Mouse (Mus musculus): ENCODE measurements around the gene Tmem131l. TPM values are rescaled to one million over a fixed set of nuclear protein-coding genes. Genes with fewer than 3 reads are reported as not detected.

The Tmem131l gene
- polyA plus RNA-seq, 1 experiment = 9.2 TPM

DNA sequence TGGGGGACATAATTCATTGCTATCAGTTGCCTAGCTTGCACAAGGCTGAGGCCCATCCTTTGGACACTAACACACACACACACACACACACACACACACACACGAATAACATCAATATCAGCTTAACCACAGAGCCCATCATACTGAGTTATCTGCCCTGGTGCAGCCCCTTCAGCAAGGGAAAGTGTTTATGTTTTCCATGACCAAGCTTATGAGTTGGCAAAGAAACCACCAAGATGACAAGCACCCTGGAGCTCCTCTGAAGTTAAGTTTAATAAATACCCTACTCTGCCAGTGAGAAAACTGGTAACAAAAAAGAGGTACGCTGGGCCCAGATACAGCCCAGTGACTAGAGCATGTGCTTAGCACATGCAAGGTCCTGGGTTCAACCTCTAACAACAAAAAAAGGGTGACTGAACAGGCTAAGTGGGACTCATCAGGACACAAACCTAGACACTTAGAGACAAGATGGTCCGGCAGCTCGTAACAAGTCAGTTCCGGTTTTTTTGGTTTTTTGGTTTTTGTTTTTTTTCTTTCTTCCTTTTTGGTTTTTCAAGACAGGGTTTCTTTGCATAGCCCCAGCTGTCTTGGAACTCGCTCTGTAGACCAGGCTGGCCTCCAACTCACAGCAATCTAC is 4.1 kb downstream of the Tmem131l start:
- 82% methylated on average over 6 of the region's 6 CpGs for WGBS
- TF ChIP-seq POLR2A (IDR thresholded peaks at IDR 0.05; ENCODE audit: borderline replicate concordance, insufficient read depth, low read length) (no peak), CTCF (IDR thresholded peaks at IDR 0.05; ENCODE audit: borderline replicate concordance, insufficient read depth, low read depth, low read length) (no peak)
- Histone ChIP-seq H3K27ac (ENCODE audit: insufficient read depth, low read length) (no peak overlapping the region), H3K4me3 (replicated peaks; ENCODE audit: insufficient read depth, low read depth, low read length) (no peak overlapping the region), H3K4me1 (ENCODE audit: control insufficient read depth, insufficient read depth, low read length) (peaks cover 3% of the 10 kb centered on the region; the same call in 1 of the 2 replicates), H3K27me3 (ENCODE audit: control insufficient read depth, insufficient read depth, low read length) (no peaks in the 10 kb centered on the region)
- DNase-seq = no peak

DNA sequence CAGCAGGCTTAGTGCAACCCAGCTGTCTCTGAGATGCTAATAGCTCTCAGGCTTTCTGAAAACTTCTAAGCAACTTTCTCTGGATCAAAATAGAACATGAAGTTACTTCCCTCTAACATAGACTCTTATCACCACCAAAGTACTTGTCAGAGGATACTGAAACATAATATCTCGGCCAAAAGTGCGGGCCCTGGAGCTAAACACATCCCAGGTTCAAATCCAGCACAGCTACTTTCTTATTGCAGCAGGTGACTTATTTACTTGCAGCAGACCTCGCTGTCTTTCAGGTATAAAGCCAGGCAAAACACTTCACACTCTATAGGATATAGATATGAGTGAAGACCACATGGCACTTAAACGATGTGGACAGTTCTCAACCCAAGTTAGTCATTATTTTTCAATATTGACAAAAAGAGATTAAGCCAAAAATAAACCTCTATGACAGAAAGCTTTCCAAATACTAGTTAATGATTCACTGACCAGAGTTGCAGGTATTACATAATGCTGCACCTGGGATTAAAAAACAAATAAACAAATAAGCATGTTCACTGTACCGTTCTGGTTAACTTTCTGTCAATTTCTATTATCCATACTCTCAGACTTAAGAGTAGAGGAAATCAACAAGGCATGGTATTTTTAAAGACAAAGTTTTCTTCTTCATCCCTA is 5.7 kb downstream of the Tmem131l start:
- Histone ChIP-seq H3K4me1 (ENCODE audit: control insufficient read depth, insufficient read depth, low read length) (peaks cover 3% of the 10 kb centered on the region; the same call in 1 of the 2 replicates), H3K27me3 (ENCODE audit: control insufficient read depth, insufficient read depth, low read length) (no peaks in the 10 kb centered on the region), H3K27ac (ENCODE audit: insufficient read depth, low read length) (no peak overlapping the region), H3K4me3 (replicated peaks; ENCODE audit: insufficient read depth, low read depth, low read length) (no peak overlapping the region)
- no peak for DNase-seq
- 94% methylated on average over 5 of the region's 5 CpGs for WGBS
- TF ChIP-seq CTCF (IDR thresholded peaks at IDR 0.05; ENCODE audit: borderline replicate concordance, insufficient read depth, low read depth, low read length) = no peak

DNA sequence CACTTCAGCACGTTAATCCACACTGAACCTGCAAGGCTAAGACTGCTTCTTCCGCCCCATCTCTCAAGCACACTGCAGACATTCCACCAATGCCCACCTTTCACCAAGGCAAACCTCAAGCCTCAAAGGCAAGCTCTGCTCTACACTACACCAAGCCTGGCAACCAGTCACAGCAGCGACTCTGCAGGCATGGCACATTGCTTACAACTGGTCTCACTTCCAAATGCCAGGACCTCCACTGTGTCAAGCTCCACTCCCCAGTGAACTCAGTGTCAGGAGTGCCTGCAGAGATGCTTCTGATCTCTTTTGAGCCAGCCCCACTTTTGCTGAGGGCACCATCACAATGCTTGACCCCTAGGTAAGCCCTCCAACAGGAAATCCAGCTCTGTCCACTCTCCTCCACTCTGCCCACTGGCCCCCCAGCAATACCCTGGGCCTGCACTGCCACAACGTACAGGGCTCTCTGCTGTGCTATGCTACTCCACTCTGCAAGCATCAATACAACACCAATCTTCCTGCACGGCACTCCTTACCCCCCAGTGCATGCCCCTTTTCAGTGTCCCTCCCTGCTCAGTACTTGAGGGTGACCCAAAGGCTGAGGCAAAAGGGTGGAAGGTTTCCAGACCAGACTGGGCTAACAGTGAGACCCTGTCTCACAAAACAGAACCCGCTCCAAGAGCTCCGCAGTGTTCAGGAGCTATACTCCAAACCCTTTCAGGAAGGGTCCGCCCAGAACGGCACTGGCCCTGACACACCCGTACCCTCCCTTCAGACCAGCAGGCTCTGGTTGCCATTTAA is 6.8 kb downstream of the Tmem131l start:
- no peak overlapping the region for H3K4me3 ChIP-seq (replicated peaks; ENCODE audit: insufficient read depth, low read depth, low read length)

DNA sequence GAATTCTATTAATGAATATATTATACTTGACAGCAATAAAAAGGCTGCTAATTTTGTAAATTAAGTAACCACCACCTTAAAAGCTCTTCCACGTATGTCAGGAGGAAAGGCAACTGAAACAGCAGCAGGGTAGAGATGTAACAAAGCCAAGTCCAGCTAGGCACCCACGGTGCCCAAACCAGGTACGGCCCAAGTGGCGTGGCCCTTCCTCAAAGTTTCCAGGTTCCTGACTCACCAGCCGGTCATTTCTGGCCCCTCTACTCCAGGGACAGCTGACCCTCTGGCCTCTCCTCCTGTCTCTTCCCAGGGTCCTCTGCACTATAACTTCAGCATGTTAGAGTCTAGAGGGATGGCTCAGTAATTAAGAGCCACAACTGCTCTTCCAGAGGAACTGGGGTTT is 7.6 kb downstream of the Tmem131l start:
- H3K4me1 ChIP-seq (ENCODE audit: control insufficient read depth, insufficient read depth, low read length) = peaks cover 3% of the 10 kb centered on the region; the same call in 1 of the 2 replicates
- no peak overlapping the region for H3K27ac ChIP-seq (ENCODE audit: insufficient read depth, low read length)
- H3K4me3 ChIP-seq (replicated peaks; ENCODE audit: insufficient read depth, low read depth, low read length) = no peak overlapping the region
- no peaks in the 10 kb centered on the region for H3K27me3 ChIP-seq (ENCODE audit: control insufficient read depth, insufficient read depth, low read length)
- no peak for TF ChIP-seq POLR2A (IDR thresholded peaks at IDR 0.05; ENCODE audit: borderline replicate concordance, insufficient read depth, low read length)
- no peak for TF ChIP-seq CTCF (IDR thresholded peaks at IDR 0.05; ENCODE audit: borderline replicate concordance, insufficient read depth, low read depth, low read length)
- no peak for DNase-seq
- 82% methylated on average over 5 of the region's 5 CpGs for WGBS

More for the DNA sequence above, 6.8 kb downstream of the Tmem131l start:
- H3K27me3 ChIP-seq (ENCODE audit: control insufficient read depth, insufficient read depth, low read length) = no peaks in the 10 kb centered on the region
- H3K4me1 ChIP-seq (ENCODE audit: control insufficient read depth, insufficient read depth, low read length) = peaks cover 3% of the 10 kb centered on the region; the same call in 1 of the 2 replicates
- no peak for DNase-seq
- 80% methylated on average over 10 of the region's 10 CpGs for WGBS
- TF ChIP-seq CTCF (IDR thresholded peaks at IDR 0.05; ENCODE audit: borderline replicate concordance, insufficient read depth, low read depth, low read length) = no peak
- no peak for TF ChIP-seq POLR2A (IDR thresholded peaks at IDR 0.05; ENCODE audit: borderline replicate concordance, insufficient read depth, low read length)
- H3K27ac ChIP-seq (ENCODE audit: insufficient read depth, low read length) = no peak overlapping the region

DNA sequence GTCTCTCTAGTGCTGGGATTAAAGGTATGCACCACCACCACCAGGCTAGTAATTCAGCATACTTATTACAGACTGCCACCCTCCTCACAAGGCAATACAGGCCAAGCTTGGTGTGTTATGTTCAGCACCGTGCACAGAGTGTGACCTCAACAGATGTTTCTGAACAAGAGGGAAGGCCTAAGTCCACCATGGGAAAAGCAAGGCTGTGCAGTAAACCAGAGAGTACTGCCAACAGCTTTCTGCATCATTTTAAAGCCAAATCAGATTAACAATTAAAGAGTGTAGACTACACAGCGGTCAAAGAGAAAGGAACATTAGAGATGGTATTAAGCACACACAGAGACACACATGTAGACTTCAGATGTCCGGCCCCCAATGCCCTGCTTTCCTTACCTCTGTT is 8.8 kb downstream of the Tmem131l start:
- Histone ChIP-seq H3K27ac (ENCODE audit: insufficient read depth, low read length) (no peak overlapping the region), H3K4me3 (replicated peaks; ENCODE audit: insufficient read depth, low read depth, low read length) (no peak overlapping the region), H3K4me1 (ENCODE audit: control insufficient read depth, insufficient read depth, low read length) (peaks cover 3% of the 10 kb centered on the region; the same call in 1 of the 2 replicates), H3K27me3 (ENCODE audit: control insufficient read depth, insufficient read depth, low read length) (no peaks in the 10 kb centered on the region)
- WGBS = 73% methylated on average over 3 of the region's 3 CpGs
- no peak for DNase-seq
- TF ChIP-seq POLR2A (IDR thresholded peaks at IDR 0.05; ENCODE audit: borderline replicate concordance, insufficient read depth, low read length) (no peak), CTCF (IDR thresholded peaks at IDR 0.05; ENCODE audit: borderline replicate concordance, insufficient read depth, low read depth, low read length) (no peak)

DNA sequence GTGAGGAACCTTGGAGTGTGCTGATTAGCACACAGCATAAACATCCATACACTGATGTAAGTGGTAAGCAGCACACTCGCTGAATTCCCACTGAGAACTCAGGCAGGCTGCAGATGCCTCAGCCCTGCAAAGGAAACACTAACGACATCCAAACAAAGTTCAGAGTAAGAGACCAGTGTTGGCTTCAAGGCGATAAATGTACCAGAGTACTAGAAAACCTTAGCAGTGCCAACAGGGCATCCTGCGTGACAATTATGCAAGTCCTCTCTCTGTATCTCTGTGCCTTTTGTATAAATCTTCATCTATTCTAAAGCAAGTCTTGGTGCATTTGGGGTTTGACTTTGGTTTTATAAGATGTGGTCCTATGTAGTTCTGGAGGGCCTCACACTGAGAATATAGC is 11.0 kb downstream of the Tmem131l start:
- H3K27me3 ChIP-seq (ENCODE audit: control insufficient read depth, insufficient read depth, low read length) = no peaks in the 10 kb centered on the region
- H3K4me1 ChIP-seq (ENCODE audit: control insufficient read depth, insufficient read depth, low read length) = no peaks in the 10 kb centered on the region
- no peak overlapping the region for H3K27ac ChIP-seq (ENCODE audit: insufficient read depth, low read length)
- TF ChIP-seq CTCF (IDR thresholded peaks at IDR 0.05; ENCODE audit: borderline replicate concordance, insufficient read depth, low read depth, low read length) (no peak), POLR2A (IDR thresholded peaks at IDR 0.05; ENCODE audit: borderline replicate concordance, insufficient read depth, low read length) (no peak)
- no peak for DNase-seq
- H3K4me3 ChIP-seq (replicated peaks; ENCODE audit: insufficient read depth, low read depth, low read length) = no peak overlapping the region
- 82% methylated on average over 4 of the region's 4 CpGs for WGBS

DNA sequence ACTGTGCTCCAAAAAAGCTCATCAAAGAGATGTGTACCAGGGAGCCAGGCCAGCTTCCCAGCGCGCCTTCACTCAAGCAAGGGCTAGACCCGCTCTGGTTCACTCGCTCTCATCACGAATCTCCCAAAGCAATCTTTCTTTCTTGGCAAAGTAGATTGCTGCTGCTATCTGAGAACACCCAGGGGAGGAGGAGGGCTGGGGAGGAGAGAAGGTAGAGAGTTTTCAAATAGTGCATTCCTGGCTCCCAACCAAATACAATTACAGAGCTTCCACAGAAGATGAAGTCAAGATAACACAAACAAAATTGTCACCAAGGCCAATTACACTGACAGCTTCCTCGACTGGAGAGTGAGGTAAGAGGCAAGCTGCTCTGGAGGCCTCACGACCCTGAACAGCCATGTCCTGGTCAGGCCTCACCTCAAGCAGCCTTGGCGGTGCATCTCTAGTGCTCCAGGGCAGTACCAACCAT is 12.2 kb downstream of the Tmem131l start:
- TF ChIP-seq CTCF (IDR thresholded peaks at IDR 0.05; ENCODE audit: borderline replicate concordance, insufficient read depth, low read depth, low read length) = no peak
- no peak for TF ChIP-seq POLR2A (IDR thresholded peaks at IDR 0.05; ENCODE audit: borderline replicate concordance, insufficient read depth, low read length)
- WGBS = 70% methylated on average over 8 of the region's 8 CpGs
- H3K27me3 ChIP-seq (ENCODE audit: control insufficient read depth, insufficient read depth, low read length) = no peaks in the 10 kb centered on the region
- no peak overlapping the region for H3K27ac ChIP-seq (ENCODE audit: insufficient read depth, low read length)
- H3K4me3 ChIP-seq (replicated peaks; ENCODE audit: insufficient read depth, low read depth, low read length) = no peak overlapping the region
- no peaks in the 10 kb centered on the region for H3K4me1 ChIP-seq (ENCODE audit: control insufficient read depth, insufficient read depth, low read length)
- no peak for DNase-seq

All from cerebellum, adult 2 months (tissue).